Mouse (Mus musculus) MEL-GATA-1-ER (cell line): ENCODE results near the gene Pigr.

Experiments
- DNase-seq: peaks from one replicate; pipeline ENCODE4 v3.0.0-alpha.2; 2012; ENCODE audit warnings: low read depth; ENCODE audit errors: extremely low read depth

Gene Pigr

GRCm38 (mm10) chr1:130829906-130830830 is 3.7 kb downstream of the Pigr start:
- peak; percentile 12 for DNase-seq

DNA sequence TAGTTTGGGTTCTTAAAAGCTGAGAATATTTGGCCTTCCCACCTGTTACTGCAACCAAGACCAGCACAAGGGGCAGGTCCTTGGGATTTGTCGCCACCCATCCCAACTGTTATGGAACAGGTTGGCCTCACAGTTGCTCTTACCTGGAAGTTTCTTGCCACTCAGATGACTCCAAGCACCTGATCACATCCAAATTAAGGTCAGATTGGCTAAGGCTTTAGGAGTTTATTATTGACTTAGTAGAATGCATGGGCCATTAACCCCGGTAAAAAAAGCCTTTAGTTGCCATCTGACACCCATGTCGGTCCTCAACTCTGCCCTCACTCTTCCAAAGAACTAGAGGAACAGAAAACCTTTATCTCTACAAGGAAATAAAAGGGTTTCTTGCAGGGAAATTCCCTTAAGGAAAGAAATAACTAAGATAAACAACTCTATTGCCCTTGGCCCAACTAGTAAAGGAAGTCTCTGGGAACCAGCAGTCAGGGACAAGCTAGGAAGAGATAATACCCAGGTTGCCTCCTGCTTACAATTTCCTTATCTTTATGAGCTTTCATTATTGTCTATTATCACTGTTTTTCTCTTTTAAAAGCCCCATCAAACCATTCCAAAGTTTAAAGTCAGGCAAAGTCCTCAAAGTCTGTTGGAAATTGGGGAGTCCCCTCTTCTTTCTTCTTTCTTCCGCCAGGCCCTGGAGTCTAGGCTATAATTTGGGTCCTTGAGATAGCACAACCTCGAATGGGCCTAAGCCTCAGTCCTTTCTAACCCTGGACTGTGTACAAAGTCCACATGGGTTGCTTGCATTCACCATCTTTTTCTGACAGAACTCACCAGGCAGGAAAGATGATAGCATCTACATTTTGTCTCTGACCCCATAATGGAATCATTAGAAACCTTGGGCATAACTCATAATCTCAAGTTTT is 6.0 kb downstream of the Pigr start:
- no peak for DNase-seq

DNA sequence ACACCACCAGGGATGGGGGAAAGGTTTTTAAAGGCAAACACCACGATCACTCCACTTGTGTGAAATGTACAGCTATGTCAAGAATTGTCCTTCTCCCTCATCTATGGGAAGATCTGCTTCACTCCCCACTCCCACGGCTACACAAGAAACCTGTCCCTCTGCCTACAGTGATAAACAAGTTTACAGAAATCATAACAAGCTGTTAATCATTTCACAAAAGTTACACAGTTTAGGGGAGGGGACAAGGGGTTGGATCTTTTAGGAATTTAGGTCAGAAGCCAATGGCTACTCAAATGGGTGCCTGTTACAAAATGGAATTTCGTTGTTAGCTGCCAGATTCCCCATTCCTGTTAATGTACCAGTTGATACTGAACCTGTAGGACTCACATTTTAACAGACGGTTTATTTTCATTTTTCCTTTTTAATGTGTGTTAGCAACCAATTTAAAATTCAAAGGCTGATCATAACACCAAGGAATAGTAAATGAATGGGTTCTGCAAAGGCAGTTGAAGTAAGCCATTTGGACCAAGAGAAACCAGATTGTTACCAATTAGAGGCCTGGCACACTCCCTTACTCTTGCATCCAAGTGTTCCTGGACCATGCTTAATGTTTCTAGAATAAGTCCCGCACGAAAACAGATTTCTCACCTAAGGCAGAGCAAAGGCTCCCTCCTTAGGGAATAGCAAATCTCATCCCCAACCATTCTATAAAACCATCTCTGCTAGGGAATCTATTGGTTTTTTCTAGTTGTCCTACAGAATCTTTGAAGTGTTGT is 8.9 kb downstream of the Pigr start:
- DNase-seq: no peak

DNA sequence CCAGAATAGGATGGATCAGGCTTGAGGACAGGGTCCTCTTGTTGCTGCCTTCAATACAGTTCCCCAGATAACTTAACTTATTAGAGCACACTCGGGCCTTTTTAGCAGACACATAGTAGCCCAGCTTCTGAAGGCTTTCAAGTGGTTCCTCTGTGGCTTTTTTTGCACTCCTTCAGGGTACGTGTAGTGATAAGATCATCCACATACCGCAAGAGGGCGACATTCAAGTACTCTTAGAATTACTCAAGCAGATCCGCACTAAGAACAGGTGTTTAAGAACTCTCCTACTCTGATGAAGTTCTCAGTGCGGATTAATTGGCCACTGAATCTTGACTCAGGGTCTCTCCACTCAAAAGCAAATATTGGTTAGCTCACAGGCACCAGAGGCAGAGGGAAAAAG is 11.8 kb downstream of the Pigr start:
- peak; percentile 37 for DNase-seq

DNA sequence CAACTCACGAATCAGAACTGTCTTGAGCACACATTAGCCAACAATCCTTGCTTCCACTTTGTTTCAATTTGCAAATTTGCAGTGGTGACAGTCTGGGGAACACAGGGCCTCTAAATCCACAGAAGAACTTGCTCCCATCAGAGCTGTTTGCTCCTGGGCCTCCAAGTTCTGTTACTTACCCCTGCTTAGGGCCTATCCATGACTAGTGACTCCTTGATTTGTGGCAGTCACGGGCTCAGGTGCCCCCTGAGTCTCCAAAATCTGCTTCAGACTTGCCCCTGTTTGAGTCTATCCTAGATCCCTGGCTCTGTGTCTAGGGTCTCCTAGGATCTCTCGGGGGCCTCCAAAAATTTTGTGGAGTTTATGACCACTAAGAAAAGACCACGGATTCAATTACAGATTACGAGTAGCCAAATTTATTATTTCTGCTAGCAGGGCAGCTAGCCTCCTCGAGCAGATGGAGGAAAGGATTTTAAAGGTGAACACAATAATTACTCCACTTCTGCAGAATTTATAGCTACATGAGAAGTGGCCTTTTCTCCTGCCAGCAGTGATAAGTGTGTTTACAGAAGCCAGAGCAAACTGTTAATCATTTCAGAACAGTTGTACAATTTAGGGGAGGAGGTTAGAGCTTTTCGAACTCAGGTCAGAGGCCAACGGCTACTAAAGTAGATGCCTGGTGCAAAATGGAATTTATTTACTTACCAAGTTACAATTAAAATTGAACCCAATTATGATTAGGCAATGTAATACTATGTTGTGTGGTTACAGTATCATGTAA is 14.3 kb downstream of the Pigr start:
- no peak for DNase-seq

GRCm38 (mm10) chr1:130841621-130842020 is 15.1 kb downstream of the Pigr start:
- DNase-seq: no peak

DNA sequence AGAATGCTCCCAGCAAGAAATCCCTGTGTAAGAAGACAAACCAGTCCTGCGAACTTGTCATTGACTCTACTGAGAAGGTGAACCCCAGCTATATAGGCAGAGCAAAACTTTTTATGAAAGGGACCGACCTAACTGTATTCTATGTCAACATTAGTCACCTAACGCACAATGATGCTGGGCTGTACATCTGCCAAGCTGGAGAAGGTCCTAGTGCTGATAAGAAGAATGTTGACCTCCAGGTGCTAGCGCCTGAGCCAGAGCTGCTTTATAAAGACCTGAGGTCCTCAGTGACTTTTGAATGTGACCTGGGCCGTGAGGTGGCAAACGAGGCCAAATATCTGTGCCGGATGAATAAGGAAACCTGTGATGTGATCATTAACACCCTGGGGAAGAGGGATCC is 18.0 kb downstream of the Pigr start:
- DNase-seq: no peak

GRCm38 (mm10) chr1:130849530-130850214 is 23.2 kb downstream of the Pigr start:
- DNase-seq: no peak

GRCm38 (mm10) chr1:130850405-130850804 is 23.9 kb downstream of the Pigr start:
- no peak for DNase-seq

- DNase-seq: no peak
These were observed 28.3 kb downstream of the Pigr start for GRCm38 (mm10) chr1:130854819-130855218.

DNA sequence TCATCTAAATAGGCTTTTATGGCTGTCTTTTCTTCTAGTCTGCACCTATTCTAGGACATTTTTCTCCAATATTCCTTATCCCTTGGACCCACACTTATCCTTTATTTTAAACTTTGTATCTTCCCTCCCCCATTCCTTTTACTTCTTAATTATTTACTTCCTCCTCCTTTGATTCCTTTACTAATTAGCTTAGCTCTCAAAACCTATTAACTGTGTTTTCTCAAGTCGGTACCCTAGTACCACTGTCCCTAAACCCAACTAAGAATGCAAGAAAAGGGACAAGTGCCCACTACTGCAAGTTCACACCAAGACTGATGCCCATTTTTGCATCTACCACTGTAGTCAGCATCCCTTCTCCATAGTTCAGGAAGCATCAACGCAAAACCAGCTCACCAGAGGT is 29.2 kb downstream of the Pigr start:
- DNase-seq: no peak

- DNase-seq: no peak
These were observed 31.0 kb downstream of the Pigr start for GRCm38 (mm10) chr1:130857456-130857855.

DNA sequence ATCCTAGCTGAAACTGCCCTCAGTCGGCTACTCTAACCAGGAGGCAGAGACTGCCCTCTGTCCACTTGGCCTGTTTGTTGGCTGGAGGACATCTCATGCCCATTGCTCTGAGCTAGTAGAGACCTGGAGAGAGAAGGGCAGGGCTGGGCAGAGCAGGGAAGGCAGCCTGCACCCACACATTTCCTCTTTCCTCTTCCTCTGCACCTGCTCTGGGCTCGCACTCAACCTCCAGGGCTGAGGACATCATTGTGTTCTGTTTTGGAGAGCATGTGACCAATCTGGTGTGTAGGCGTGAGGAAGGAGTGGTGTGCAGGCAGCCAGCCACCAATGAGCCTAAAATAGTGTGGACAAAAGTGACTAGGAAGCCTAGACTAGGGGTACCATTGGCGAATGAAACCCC is 37.8 kb downstream of the Pigr start:
- DNase-seq: no peak

DNA sequence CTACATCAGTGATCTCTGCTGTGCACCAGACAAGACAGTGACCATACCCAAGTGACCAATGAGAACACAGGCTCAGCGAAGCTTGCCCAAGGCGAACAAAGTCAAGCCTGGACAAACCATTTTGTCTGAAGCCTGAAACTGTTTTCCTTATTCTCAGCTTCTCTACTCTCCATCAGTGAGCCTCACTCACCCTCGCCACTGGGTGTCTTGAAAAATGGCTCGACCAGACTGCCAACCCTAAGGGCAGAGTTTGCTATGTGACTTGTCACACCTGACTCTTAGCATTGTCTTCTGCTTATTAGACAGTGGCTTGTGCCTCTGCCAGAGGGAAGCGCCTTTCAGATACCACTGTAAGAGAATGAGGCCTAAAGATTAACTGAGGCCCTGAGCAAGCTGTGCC is 38.3 kb downstream of the Pigr start:
- no peak for DNase-seq

GRCm38 (mm10) chr1:130865541-130866221 is 39.2 kb downstream of the Pigr start, which contains the start of gene Fcmr:
Gene Fcmr (plus strand): TSS chr1:130865669.
- DNase-seq: no peak

GRCm38 (mm10) chr1:130872912-130873311 is 46.4 kb downstream of the Pigr start:
- peak; percentile 46 for DNase-seq

- DNase-seq: peak; percentile 17
These were observed 48.7 kb downstream of the Pigr start for GRCm38 (mm10) chr1:130875139-130875538.

- DNase-seq: no peak
These were observed 49.4 kb downstream of the Pigr start for GRCm38 (mm10) chr1:130875910-130876309.

DNA sequence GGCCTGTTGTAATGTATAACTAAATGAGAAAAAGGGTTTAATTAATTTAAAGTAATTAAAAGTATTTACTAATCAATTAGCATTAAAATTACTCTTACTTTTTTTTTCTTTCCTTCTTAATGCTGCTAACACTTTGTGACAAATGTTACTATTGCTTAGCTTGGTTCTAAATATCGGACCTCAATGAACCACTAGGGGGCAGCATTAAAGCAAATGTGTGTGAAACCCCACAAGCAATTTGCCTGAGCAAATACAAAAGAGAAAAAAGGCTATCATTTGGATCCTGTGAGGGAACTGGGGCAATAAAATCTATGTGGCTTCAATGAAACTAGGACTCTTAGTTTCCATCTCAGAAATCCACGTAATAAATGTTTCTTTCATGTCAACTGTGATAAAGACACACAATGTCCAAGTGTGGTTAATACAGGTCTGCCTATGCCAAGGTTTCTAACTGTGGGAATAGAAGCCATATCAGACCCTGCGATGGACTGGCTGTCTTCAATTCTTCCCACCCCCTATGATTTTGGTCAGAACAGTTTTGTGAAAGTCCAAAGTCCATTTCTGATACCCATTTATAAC is 50.5 kb downstream of the Pigr start:
- peak; percentile 49 for DNase-seq
